Mouse (Mus musculus) testis, adult 2 months (tissue): ENCODE measurements around the gene Mical2.

Source experiments
- CTCF ChIP-seq: fragments of 200-500 bp; IDR thresholded peaks from 2 replicates; pipeline ENCODE4 v1.5.1; 2012; ENCODE audit warnings: low read depth, mild to moderate bottlenecking, inconsistent platforms, low read length, moderate library complexity; ENCODE audit not compliant: control insufficient read depth, insufficient read depth, insufficient replicate concordance
- POLR2A ChIP-seq: fragments of 200-500 bp; IDR thresholded peaks from 2 replicates; pipeline ENCODE4 v1.6.1; 2012; ENCODE audit warnings: low read depth, mild to moderate bottlenecking, inconsistent platforms, low read length, moderate library complexity; ENCODE audit not compliant: control insufficient read depth

- TF ChIP-seq CTCF (no peak), POLR2A (no peak)
Observed at GRCm38 (mm10) chr7:112328969-112329368, 103.3 kb downstream of the Mical2 start.
